Mouse (Mus musculus) CD4-positive, CD25-positive, alpha-beta regulatory T cell (primary cell): ENCODE results near the gene Ms4a3. TPM values are rescaled to one million over a fixed set of nuclear protein-coding genes. Genes with fewer than 3 reads are reported as not detected.

Experiments
- polyA plus RNA-seq: library from polyadenylated mRNA; unstranded; fragments of 100-300 nt; shearing (Covaris generic); gene quantifications from one replicate; pipeline ENCODE4 v1.2.1, GENCODE M21; 2017

Gene Ms4a3
- polyA plus RNA-seq: not detected

GRCm38 (mm10) chr19:11640732-11641131 is at the start of gene Ms4a3:
Gene Ms4a3, minus strand, starts transcription at chr19:11640851.

GRCm38 (mm10) chr19:11660459-11660858 is 19.8 kb upstream of the Ms4a3 start, which contains the start of gene Oosp2:
Gene Oosp2, minus strand, starts transcription at chr19:11660559.

GRCm38 (mm10) chr19:11623551-11623950 is 17.1 kb downstream of the Ms4a3 start, which contains the start of gene Ms4a2:
Gene Ms4a2, minus strand, starts transcription at chr19:11623719.

DNA sequence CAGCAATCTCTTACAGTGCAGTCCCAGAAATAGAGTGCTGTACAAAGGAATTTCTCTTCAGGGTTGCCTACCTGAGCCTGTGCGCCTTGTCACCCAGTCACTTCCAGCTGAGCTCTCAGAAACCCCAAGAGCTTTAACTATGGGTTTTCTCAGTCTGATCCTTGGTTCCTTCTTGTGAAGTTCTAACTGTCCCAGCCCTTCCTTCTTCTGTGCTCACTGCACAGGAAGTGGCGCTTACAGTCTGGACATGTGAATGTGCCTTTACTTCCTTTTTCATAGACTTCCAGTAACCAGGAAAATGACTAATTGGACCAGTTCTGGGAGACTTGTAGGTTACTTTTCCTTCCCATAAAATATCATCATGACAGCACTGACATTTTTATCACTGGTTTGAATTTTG is 36.0 kb downstream of the Ms4a3 start, which contains the start of gene Ms4a6d:
Ms4a6d (minus strand) TSS at position 247 of the 400 bp plus-strand sequence.

Other genes with a start within 250 kb of the Ms4a3 start
- gene Ms4a4c, start 236.1 kb downstream of the Ms4a3 start, polyA plus RNA-seq: 88.3 TPM
- 3,157 TPM for gene Ms4a4b, start 197.3 kb downstream of the Ms4a3 start, polyA plus RNA-seq
- gene Ms4a6c, start 171.5 kb downstream of the Ms4a3 start, polyA plus RNA-seq: 11.8 TPM
- gene Gm8369, start 154.9 kb downstream of the Ms4a3 start, polyA plus RNA-seq: 403 TPM
- gene Ms4a6b, start 124.3 kb downstream of the Ms4a3 start, polyA plus RNA-seq: 932 TPM
- gene Ms4a4d, start 104.0 kb downstream of the Ms4a3 start, polyA plus RNA-seq: 1.6 TPM
- 7.8 TPM for gene Ms4a6d, start 36.0 kb downstream of the Ms4a3 start, polyA plus RNA-seq
- 0.31 TPM for gene Ms4a2, start 17.1 kb downstream of the Ms4a3 start, polyA plus RNA-seq
- gene Oosp2, start 19.7 kb upstream of the Ms4a3 start, polyA plus RNA-seq: not detected
- gene Oosp1, start 50.3 kb upstream of the Ms4a3 start, polyA plus RNA-seq: not detected
- not detected for gene Oosp3, start 56.2 kb upstream of the Ms4a3 start, polyA plus RNA-seq
- gene Gif, start 106.7 kb upstream of the Ms4a3 start, polyA plus RNA-seq: not detected
- 42.4 TPM for gene Mrpl16, start 129.5 kb upstream of the Ms4a3 start, polyA plus RNA-seq
- 1.9 TPM for gene Stx3, start 178.6 kb upstream of the Ms4a3 start, polyA plus RNA-seq
- gene Olfr1417, start 198.4 kb upstream of the Ms4a3 start, polyA plus RNA-seq: not detected
- 0.11 TPM for gene Olfr1418, start 220.2 kb upstream of the Ms4a3 start, polyA plus RNA-seq
- gene Olfr1419, start 234.3 kb upstream of the Ms4a3 start, polyA plus RNA-seq: not detected
- gene Olfr1420, start 245.7 kb upstream of the Ms4a3 start, polyA plus RNA-seq: not detected